Mouse (Mus musculus) erythroblast, embryonic 14.5 days (primary cell): ENCODE results near the gene Tfap4.

Source experiments
- GATA1 ChIP-seq: IDR thresholded peaks from 2 replicates; pipeline ENCODE4 v1.6.1; 2012; ENCODE audit warnings: low read length, inconsistent platforms, mixed read lengths
- TAL1 ChIP-seq: IDR thresholded peaks from 3 replicates; pipeline ENCODE4 v1.6.1; 2012; ENCODE audit warnings: low read length, inconsistent platforms, mixed read lengths

DNA sequence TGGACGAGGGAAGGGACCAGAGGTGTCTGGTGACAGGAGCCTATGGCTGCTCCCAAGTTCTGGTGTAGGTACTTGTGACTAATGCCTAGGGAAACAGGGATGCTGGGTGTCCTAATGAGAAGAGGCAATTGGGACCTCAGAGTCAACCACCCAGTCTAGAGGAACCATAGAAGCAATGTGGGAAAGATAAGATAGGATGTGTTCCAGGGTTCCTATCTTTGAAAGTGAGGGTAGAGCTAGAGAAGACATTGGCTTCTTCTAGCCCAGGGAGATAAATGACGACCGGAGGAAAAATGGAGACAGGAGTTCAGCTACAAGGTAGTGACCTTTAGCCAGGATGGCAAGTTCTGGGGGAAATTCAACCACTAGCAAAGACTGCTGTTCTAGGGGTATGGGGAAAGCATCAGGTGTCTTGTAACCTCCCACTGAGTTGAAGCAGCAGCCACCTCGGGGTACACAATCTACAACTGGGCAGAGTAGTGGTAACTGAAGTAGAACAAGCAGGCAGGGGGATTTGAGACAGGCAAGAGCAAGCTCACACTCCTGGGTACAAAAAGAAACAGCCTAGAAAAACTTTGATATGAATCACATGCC, 38.5 kb downstream of the Tfap4 start:
- no peak for TF ChIP-seq GATA1
- TF ChIP-seq TAL1 = no peak
